Mouse (Mus musculus): ENCODE results near the gene Mllt1.
A peak's percentile ranks its signal among the peaks of the same experiment; 100 is the strongest.

Mllt1 gene

GRCm38 (mm10) chr17:56935363-56936131, at the start of gene Mllt1:
TSS of gene Mllt1 (minus strand) at chr17:56935415.
- DNase-seq: peak; percentile 100

- no peak for DNase-seq
Observed at GRCm38 (mm10) chr17:56984886-56985285, 49.7 kb upstream of the Mllt1 start.

- DNase-seq: no peak
Observed at GRCm38 (mm10) chr17:56982013-56982412, 46.8 kb upstream of the Mllt1 start, which contains the start of gene Acer1. TSS of gene Acer1 (minus strand) at chr17:56982126.

- no peak for DNase-seq
Observed at GRCm38 (mm10) chr17:56981049-56981448, 45.8 kb upstream of the Mllt1 start.

DNA sequence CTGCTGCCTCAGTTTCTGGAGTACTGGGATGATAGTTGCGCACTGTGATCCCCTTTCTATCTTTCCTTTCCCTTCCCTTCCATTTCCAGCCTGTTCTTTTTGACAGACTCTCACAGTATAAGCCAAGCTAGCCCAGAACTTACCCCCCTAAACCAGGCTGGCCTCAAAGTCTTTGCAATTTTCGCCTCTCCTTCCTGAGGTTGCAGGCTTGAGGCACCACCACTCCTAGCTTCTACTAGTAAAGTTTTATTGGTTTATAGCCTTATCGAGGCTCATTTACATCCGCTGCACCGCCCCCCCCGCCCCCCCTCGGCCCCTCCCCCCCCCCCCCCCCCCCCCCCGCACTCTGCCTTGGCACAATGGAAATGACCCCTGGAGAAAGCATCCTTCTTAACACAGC, 44.3 kb upstream of the Mllt1 start:
- no peak for DNase-seq

- DNase-seq: no peak
Observed at GRCm38 (mm10) chr17:56976531-56977390, 41.5 kb upstream of the Mllt1 start.

- DNase-seq: no peak
Observed at GRCm38 (mm10) chr17:56975391-56975790, 40.2 kb upstream of the Mllt1 start.

- DNase-seq: no peak
Observed at GRCm38 (mm10) chr17:56974708-56975240, 39.6 kb upstream of the Mllt1 start.

- no peak for DNase-seq
Observed at GRCm38 (mm10) chr17:56973956-56974707, 38.9 kb upstream of the Mllt1 start.

- DNase-seq: peak; percentile 52 to 56
Observed at GRCm38 (mm10) chr17:56970081-56970480, 34.9 kb upstream of the Mllt1 start.

- no peak for DNase-seq
Observed at GRCm38 (mm10) chr17:56969321-56969720, 34.1 kb upstream of the Mllt1 start.

DNA sequence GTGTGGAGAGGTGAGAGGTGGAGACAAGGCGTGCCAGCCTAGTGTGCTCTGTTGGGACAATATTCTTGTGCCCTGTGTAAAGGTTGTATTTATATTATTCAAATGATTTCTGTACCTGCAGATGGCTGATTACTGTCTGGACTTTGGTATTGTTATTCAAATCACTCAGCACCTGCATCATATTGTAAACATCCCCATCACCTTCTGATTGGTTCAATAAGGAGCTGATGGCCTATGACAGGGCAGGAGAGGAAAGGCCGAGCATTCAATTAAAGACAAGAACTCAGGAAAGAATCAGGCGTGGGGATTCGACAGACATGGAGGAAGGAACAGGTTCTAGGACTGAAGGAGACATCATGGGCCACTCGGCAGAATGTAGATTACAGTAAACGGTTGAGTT, 28.4 kb upstream of the Mllt1 start:
- DNase-seq: no peak

DNA sequence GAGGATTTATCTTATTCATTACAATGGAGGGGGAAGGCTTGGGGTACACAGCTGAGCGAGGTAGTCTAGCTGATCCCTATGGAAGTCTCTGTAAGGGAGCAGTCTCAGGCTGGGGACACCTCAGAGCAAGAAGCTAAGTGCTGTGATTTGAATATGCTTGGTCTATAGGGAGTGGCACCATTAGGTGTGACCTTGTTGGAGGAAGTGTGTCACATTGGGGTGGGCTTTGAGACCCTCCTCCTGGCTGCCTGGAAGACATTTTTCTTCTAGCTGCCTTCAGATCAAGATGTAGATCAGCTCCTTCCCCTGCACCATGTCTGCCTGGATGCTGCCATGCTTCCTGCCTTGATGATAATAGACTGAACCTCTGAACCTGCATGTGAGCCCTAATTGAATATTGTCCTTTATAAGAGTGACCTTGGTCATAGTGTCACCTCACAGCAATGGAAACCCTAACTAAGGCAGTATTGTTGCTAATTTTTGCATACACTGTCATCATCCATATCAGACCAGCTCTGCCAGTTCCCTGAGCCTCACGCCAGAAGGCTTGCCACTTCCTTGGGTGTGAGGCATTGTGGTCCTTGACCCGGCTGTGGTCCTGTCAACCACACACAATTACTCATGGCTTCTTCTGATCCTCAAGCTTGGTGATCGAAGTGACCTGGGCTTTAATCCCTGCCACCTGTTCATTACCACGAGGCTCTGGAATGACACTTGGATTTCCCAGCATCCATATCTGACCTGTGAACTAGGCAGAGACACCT, 27.6 kb upstream of the Mllt1 start:
- DNase-seq: no peak

- no peak for DNase-seq
Observed at GRCm38 (mm10) chr17:56961880-56962279, 26.7 kb upstream of the Mllt1 start.

DNA sequence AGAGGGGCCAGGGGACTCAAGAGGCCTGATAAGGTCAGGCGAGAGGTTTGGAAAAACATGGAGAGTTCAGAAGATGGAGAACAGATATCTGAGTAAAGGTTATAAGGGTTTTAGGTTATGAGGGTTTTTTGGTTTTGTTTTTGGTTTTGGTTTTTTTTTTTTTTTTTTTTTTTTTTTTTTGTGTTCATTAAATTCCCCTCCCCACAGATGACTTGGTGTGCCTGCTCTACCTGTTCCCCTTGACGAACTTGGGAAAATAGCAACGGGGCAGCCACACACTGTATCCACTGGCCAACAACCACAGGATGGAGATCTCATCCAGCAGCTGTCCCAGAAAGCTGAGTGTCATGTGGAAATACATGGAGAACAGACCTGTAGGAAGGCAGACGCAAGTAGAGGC, 23.5 kb upstream of the Mllt1 start:
- DNase-seq: no peak

DNA sequence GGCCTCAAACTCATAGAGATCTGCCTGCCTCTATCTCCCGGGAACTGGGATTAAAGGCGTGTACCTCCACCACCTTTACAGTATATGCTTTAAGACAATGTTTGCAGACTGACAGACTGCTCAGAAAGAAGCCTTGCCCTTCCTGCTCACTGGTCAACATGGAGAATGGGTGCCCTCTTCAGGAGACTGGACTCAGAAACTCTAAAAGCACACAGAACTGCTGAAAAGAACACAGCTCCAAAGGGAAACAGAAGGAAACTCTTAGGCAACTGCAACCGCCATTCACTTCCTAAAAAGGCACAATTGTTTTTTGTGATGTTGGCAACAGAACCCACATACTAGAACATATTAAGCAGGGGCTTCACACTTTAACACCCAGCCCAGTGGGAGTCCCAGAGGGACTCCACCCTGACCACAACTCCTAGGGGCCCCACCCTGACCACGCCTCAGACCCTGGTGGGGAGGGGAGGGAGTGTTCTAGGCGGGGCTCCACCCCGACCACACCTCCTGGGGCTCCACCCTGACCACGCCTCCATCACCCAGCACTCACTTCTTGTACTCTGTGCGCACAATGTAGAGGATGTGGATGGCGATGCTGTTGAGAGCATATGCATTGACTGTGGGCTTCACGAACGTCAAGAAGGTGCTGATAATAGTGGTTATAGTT, 22.7 kb upstream of the Mllt1 start:
- DNase-seq: no peak

GRCm38 (mm10) chr17:56954871-56955270, 19.7 kb upstream of the Mllt1 start:
- DNase-seq: no peak

- DNase-seq: no peak
Observed at GRCm38 (mm10) chr17:56952639-56953038, 17.4 kb upstream of the Mllt1 start.

DNA sequence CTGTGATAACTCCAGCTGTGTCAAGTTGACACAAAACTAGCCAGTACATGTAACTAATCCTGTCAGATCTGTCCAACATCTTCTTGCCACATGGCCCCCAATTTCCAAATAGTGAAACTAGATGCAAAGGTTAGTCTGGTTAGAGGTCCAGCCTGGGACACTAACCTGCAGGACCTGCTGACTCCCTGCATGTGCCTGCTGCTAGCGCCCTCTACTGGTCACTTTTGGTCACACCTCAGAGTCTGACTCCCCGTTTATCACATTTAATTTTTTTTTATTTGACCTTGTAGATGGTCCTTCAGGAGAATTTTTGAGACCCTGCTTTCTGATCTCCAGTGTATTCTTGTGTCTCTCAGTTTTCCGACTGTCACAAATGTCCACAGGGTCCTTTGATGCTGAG, 15.7 kb upstream of the Mllt1 start:
- DNase-seq: peak; percentile 66 to 71

- DNase-seq: no peak
Observed at GRCm38 (mm10) chr17:56938751-56939150, 3.5 kb upstream of the Mllt1 start.

GRCm38 (mm10) chr17:56936731-56937130, 1.5 kb upstream of the Mllt1 start:
- DNase-seq: no peak

Data from cerebellum, postnatal 10 days (tissue).